Comparison of ENCODE assay signal across 8 mouse cellular contexts in genomic region chrX:73930402-73931062, GRCm38 (mm10). TPM values are rescaled to one million over a fixed set of nuclear protein-coding genes. Genes with fewer than 3 reads are reported as not detected.
DNase-seq lines count a peak whose midpoint lies in the region; ATAC-seq and TF ChIP-seq lines count a peak whose summit lies in the region.

Gene Renbp (minus strand): TSS chrX:73930850.

- ATAC-seq in intestine, embryonic 14.5 days (replicated peaks; ENCODE audit: low FRiP score, low TSS enrichment, low read depth) = peak; percentile 93
- peak; percentile 94 for ATAC-seq in liver, postnatal 0 days
- 0 out of 2 replicates have a peak, but pooled peaks have one; percentile 9 for ATAC-seq in neural tube, embryonic 11.5 days (ENCODE audit: insufficient read depth, low FRiP score, low TSS enrichment)

- H3K9ac ChIP-seq in intestine, embryonic 14.5 days (ENCODE audit: low read length) = peak within 1 kb of the TSS; percentile 25; the same call in 1 of the 2 replicates
- peak within 1 kb of the TSS; percentile 46; the same call in 1 of the 2 replicates for H3K9ac ChIP-seq in liver, postnatal 0 days (replicated peaks)
- H3K9ac ChIP-seq in neural tube, embryonic 11.5 days (ENCODE audit: low read length) = no peak within 1 kb of the TSS

- no peaks in the 10 kb centered on the region for H3K4me1 ChIP-seq in intestine, embryonic 14.5 days (replicated peaks; ENCODE audit: control insufficient read depth, insufficient read depth, low read length)
- H3K4me1 ChIP-seq in liver, postnatal 0 days (ENCODE audit: insufficient read depth) = no peaks in the 10 kb centered on the region; the same call in 1 of the 2 replicates
- no peaks in the 10 kb centered on the region for H3K4me1 ChIP-seq in neural tube, embryonic 11.5 days (ENCODE audit: control insufficient read depth, insufficient read depth, low read length)

- no peak within 1 kb of the TSS for H3K27ac ChIP-seq in intestine, embryonic 14.5 days (ENCODE audit: low read depth)
- no peak within 1 kb of the TSS for H3K27ac ChIP-seq in liver, postnatal 0 days (ENCODE audit: low read depth)
- H3K27ac ChIP-seq in neural tube, embryonic 11.5 days (ENCODE audit: low read depth, low read length) = no peak within 1 kb of the TSS

- WGBS in intestine, embryonic 14.5 days = 37% methylated on average over 17 of the region's 17 CpGs
- WGBS in liver, postnatal 0 days (ENCODE audit: insufficient replicate concordance) = 33% methylated on average over 17 of the region's 17 CpGs
- 41% methylated on average over 17 of the region's 17 CpGs for WGBS in neural tube, embryonic 11.5 days

- H3K4me3 ChIP-seq in intestine, embryonic 14.5 days (ENCODE audit: low read depth, low read length) = peak within 1 kb of the TSS; percentile 38
- peak within 1 kb of the TSS; percentile 39 for H3K4me3 ChIP-seq in liver, postnatal 0 days (ENCODE audit: low read depth, low read length)
- H3K4me3 ChIP-seq in neural tube, embryonic 11.5 days (ENCODE audit: low read depth, low read length) = 0 out of 2 replicates have a peak within 1 kb of the TSS, but pooled peaks have one; percentile 6

- H3K4me2 ChIP-seq in intestine, embryonic 14.5 days (ENCODE audit: low read length) = peak within 1 kb of the TSS; percentile 46
- peak within 1 kb of the TSS; percentile 65 for H3K4me2 ChIP-seq in liver, postnatal 0 days (ENCODE audit: low read depth, low read length)
- H3K4me2 ChIP-seq in neural tube, embryonic 11.5 days (ENCODE audit: low read depth) = peak within 1 kb of the TSS; percentile 16; the same call in 1 of the 2 replicates

- DNase-seq in layer of hippocampus, adult 8-10 months (ENCODE audit: low spot score in 2 of 2) = no peak
- DNase-seq in layer of hippocampus, postnatal 10 days (ENCODE audit: low spot score in 2 of 2) = no peak
- DNase-seq in c-Kit-positive CD71-positive TER-119-positive erythroid progenitor cells, embryonic 14.5 days (ENCODE audit: low spot score) = peak; percentile 62
- DNase-seq in gastrocnemius, postnatal 4 days (ENCODE audit: low spot score in 2 of 2) = peak; percentile 38 to 53
- DNase-seq in intestine, embryonic 14.5 days (ENCODE audit: low spot score) = peak; percentile 74
- peak; percentile 78 for DNase-seq in liver, postnatal 0 days
- DNase-seq in neural tube, embryonic 11.5 days (ENCODE audit: low spot score) = peak; percentile 67
- DNase-seq in thymus, postnatal 4 days = peak; percentile 68

- TF ChIP-seq CTCF in liver, postnatal 0 days (IDR thresholded peaks at IDR 0.05; ENCODE audit: low read depth) = peak; percentile 41

- H3K9me3 ChIP-seq in intestine, embryonic 14.5 days (ENCODE audit: control insufficient read depth, low read length) = no peaks in the 10 kb centered on the region
- H3K9me3 ChIP-seq in liver, postnatal 0 days (ENCODE audit: low read length) = no peaks in the 10 kb centered on the region
- H3K9me3 ChIP-seq in neural tube, embryonic 11.5 days (ENCODE audit: control insufficient read depth, low read length) = no peaks in the 10 kb centered on the region

- no peaks in the 10 kb centered on the region for H3K27me3 ChIP-seq in intestine, embryonic 14.5 days (replicated peaks; ENCODE audit: control insufficient read depth, insufficient read depth, low read length)
- H3K27me3 ChIP-seq in liver, postnatal 0 days (ENCODE audit: insufficient read depth, low read length) = 0 out of 2 replicates have a peak, but pooled peaks cover 2% of the 10 kb centered on the region
- H3K27me3 ChIP-seq in neural tube, embryonic 11.5 days (ENCODE audit: control insufficient read depth, insufficient read depth, low read length) = no peaks in the 10 kb centered on the region

- no peak; the same call in 1 of the 2 replicates for TF ChIP-seq EP300 in liver, postnatal 0 days (IDR thresholded peaks at IDR 0.05; ENCODE audit: low read depth)

- no peaks in the 10 kb centered on the region for H3K36me3 ChIP-seq in intestine, embryonic 14.5 days (ENCODE audit: control insufficient read depth, insufficient read depth, low read length)
- no peaks in the 10 kb centered on the region for H3K36me3 ChIP-seq in liver, postnatal 0 days (replicated peaks; ENCODE audit: insufficient read depth, low read length)
- H3K36me3 ChIP-seq in neural tube, embryonic 11.5 days (ENCODE audit: control insufficient read depth, insufficient read depth, low read length) = no peaks in the 10 kb centered on the region

RNA-seq across cellular contexts. Expression of gene Renbp, which starts in this region (rescaled TPM):
- 10 to 100 TPM in 3 of 4 experiments, 1 to 10 TPM in 1; 4.9 to 20.0 (median 14.7) TPM for total RNA-seq in layer of hippocampus, adult 8-10 months (2022)
- 1 to 10 TPM; 3.9 to 7.1 TPM for total RNA-seq in layer of hippocampus, postnatal 10 days (2021)
- 1 to 10 TPM; 7.9 to 9.6 TPM for total RNA-seq in gastrocnemius, postnatal 4 days (2021)
- polyA plus RNA-seq in intestine, embryonic 14.5 days (2014; fragmentation: Nextera tagmentation; extraction: Ambion mirVana) = 59.3 and 63.8 TPM in 2 replicates
- 22.3 and 22.6 TPM in 2 replicates for polyA plus RNA-seq in liver, postnatal 0 days (2015; fragmentation: Nextera tagmentation; extraction: Ambion mirVana)
- polyA plus RNA-seq in neural tube, embryonic 11.5 days (2014; fragmentation: Nextera tagmentation; extraction: Ambion mirVana) = 16.3 and 19.0 TPM in 2 replicates

Comparison
In these comparisons a context has a peak if more than half of its experiments do, and no peak if none do; other contexts are left out.
1. DNase-seq: peak in c-Kit-positive CD71-positive TER-119-positive erythroid progenitor cells, embryonic 14.5 days (single experiment), gastrocnemius, postnatal 4 days (2 of 2), intestine, embryonic 14.5 days (single experiment), liver, postnatal 0 days (single experiment), neural tube, embryonic 11.5 days (single experiment) and thymus, postnatal 4 days (single experiment); none in layer of hippocampus, adult 8-10 months (0 of 2) and layer of hippocampus, postnatal 10 days (0 of 2).
2. ATAC-seq: peak in every context shown above with its lines; median percentile 94 in liver, postnatal 0 days; 93 in intestine, embryonic 14.5 days; 9 in neural tube, embryonic 11.5 days.
3. Peak in every context shown above with its lines, with median percentiles within 50 percentile points of each other: H3K4me2 ChIP-seq and H3K4me3 ChIP-seq.